Mouse (Mus musculus) inflammation-experienced regulatory T-cells, adult 6 months (primary cell): ENCODE measurements around the gene Fa2h. TPM values are rescaled to one million over a fixed set of nuclear protein-coding genes. Genes with fewer than 3 reads are reported as not detected.
"Not testable (repeated sequence)": the region's sequence is repeated elsewhere in the genome, so short reads cannot be mapped to it uniquely, and the experiment has no call there.

Experiments
- ATAC-seq: one replicate; pipeline ENCODE4 v1.8.0; 2017
- polyA plus RNA-seq, 3 experiments: library from polyadenylated mRNA; unstranded; fragments of 100-300 nt; shearing (Covaris generic); gene quantifications; one replicate each; pipeline ENCODE4 v1.2.1; 2017

Gene Fa2h
- polyA plus RNA-seq, 3 experiments from 2014 or later = 0.32 TPM; not detected in 2

DNA sequence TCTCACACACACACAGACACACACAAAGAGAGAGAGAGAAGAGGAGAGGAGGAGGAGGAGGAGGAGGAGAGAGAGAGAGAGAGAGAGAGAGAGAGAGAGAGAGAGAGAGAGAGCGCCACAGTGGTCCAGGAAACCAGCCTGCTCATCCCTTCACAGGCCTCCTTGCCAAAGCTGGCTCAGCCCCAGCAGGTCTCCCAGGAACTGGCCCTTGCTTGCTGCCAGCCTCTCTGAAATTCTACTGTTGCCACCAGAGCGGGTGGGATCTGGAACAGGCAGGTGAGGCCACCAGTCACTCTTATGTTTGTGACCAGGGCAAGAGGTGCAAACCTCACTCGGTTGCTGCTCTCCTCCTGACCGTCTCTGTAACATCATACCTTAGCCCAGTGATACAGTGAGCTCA lies 36.2 kb downstream of the Fa2h start:
- no peak for ATAC-seq

DNA sequence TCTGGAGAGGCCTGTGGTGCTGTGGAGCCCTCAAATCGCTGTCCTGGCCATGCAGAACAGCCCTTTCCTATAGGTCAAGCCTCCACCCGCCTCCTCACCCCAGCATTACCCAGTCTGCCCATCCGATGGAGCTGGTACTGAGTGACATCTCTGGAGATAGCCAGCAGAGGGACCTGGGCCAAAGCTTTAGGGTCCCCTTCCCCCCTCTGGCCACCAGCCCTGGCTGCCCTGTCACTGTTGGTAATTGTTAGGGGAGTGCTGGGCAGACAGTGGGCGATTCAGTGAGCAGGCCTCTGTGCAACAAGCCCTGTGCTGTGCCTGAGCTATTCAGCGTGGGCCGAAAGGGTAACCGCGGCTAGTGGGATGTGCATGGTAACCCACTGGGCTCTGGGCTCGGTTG lies 40.1 kb downstream of the Fa2h start:
- no peak for ATAC-seq

DNA sequence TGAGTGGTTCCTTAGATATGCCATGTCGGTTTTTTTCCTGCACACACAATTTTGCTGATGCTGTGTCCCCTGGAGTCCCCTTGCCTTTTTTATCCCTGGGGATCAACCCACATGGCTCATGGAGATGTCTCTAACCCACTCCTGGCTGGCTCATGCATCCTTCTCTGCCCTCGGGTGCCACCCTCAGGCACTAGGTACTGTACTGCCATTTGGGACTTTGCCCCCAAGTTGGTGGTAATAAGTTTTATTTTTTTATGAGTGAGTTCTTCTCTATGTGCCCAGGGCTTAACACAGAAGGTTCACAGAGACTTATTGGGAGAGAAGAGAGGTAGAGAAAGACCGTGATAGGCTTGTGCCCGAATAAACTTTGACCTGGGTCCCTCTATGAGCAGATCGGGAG lies 41.3 kb downstream of the Fa2h start:
- ATAC-seq = no peak

DNA sequence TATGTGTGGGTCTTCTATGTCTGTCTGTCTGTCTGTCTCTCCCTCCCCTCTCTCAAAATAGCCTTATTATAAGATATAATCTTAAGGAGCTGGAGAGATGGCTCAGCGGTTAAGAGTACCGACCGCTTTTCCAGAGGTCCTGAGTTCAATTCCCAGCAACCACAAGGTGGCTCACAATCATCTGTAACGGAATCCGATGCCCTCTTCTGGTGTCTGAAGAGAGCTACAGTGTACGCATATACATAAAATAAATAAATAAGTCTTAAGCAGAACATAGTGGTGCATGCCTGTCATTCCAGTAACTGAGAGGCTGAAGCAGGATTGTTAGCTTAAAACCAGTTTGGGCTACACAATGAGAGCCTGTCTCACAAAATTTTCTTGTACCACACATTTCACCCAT lies 43.0 kb downstream of the Fa2h start:
- no peak for ATAC-seq

DNA sequence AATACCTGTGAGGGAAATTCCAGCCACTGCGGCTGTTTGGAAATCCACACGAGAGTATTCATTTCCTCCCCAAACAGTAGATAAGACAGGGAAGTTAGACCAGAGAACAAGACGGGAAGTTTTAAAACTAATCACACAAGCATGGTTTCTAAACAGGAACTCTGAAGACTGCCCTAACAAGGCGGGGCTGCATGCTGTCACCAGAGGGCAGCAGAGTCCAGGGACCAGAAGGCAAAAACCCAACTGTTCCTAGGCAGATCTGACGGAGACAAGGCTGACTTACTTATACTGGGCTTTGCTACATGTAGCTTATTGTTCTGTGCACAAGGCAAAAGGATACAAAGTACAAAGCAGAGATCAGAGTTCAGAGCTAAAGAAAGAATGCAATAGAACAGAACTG lies 50.4 kb downstream of the Fa2h start:
- peak; percentile 82 for ATAC-seq

DNA sequence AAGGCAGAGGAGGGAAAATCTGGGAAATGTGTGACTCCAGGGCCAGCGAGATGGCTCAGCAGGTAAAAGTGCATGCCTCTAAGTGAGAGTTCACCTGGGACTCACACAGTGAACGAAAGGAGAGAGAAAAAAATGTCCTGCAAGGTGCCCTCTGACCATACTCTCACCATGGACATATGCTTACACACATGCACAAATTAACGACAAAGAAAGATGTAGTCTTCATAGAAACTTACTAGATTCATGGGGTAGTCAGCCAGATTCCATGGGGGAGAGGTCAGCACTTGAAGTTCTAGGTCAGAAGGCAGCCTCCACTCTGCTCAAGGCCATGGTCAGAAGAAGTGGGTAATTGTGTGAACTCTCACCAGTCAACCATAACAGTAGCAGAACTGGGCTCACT lies 53.4 kb downstream of the Fa2h start:
- no peak for ATAC-seq

DNA sequence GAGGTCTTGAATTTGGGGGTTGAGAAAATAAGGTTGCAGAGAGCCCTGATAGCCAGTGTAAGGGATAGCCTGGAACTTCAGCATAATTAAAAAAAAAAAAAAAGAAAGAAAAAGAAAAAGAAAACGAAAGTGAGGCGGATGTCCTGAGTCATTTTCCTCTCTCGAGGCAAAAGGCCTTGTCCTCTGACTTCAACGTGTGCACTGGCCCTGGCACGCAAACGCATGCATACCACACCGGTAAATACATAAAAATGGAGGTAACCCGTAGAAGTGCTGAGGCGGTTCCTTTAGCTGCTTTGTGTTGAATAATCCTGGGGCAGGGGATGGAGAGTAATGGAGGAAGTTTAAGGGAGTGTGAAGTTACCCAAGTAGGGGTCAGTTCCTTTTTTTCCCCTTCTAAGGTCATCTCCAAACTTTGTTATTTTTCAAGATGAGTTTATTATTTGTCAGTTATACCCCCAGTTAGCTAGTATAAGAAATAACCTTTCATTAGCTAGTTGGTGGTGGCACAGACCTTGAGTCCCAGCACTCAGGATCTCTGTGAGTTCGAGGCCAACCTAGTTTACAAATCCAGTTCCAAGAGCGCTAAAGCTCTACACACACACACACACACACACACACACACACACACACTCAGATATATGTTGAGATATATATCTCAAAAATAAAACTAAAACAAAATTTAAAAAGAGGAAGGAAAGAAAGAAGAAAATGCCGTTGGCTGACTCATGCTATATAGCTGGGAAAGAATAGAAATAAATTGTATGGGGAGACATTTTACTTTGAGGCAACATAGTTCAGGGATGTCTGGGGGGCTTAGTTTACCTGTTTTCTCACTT lies 55.0 kb downstream of the Fa2h start:
- peak; percentile 46 for ATAC-seq

DNA sequence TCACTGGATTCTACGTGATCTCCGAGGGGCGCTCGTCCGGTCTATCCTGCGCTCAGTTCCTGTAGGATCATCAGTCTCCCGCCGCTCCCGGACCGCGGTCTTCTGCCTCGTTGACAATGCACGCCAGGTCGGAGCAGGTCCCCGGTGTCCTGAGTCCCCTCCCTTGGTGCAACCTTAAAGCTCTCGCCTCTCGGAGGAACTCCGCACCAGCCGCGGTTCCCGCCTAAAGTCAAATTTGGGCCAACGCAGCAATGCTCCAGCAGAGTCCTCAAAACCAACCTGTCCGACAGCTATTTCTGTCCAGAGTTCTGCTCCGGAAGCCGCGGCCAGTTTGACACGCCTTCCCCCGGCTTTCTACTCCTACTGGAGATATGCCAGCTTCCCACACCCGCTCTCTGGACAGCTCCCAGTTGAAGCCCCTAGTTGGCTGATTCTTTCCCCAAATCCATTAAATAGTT lies 55.7 kb downstream of the Fa2h start, which contains the start of gene Mlkl:
Gene Mlkl (minus strand): TSS at position 288 of the 458 bp plus-strand sequence.
- ATAC-seq = peak; percentile 38

DNA sequence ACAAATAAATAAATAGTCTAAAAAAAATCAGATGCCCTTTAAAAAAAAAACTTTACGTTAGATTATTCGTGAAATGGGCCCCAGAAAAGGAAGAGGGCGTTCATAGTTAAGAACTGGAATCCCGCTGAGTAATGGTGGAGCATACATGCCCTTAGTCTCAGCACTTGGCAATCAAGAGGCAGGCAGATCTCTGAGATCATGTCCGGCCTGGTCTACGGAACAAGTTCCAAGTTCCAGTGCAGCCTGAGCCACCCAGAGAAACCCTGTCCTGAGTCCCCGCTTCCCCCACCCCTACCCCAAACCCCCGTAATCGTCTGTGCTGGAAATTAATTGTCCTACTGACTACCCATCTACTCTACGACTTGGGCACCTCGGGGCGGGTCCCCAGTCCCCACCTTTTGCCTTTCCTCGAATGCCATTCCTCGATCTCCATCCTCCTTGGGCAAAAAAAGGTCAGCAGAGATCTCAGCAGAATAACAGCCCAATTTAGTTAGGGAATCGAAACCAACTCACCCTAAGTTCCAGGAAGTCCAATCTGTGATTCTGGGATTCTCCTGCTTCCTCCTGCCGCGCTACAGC lies 56.2 kb downstream of the Fa2h start:
- ATAC-seq = peak; percentile 25

DNA sequence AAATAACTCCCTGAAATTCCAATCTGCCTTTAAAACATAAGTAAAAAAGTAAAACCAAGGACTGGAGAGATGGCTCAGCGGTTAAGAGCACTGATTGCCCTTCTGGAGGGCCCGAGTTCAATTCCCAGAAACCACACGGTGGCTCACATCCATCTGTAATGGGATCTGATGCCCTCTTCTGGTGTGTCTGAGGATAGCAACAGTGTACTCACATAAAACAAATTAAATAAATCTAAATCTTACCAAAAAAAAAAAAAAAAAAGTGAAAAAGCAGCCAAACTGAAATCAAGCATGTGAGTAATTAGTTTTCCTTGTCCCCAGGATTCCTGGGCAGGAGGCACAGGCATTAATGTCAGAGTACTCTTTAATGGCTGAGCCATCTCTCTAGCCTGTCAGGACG lies 56.9 kb downstream of the Fa2h start:
- ATAC-seq = no peak

DNA sequence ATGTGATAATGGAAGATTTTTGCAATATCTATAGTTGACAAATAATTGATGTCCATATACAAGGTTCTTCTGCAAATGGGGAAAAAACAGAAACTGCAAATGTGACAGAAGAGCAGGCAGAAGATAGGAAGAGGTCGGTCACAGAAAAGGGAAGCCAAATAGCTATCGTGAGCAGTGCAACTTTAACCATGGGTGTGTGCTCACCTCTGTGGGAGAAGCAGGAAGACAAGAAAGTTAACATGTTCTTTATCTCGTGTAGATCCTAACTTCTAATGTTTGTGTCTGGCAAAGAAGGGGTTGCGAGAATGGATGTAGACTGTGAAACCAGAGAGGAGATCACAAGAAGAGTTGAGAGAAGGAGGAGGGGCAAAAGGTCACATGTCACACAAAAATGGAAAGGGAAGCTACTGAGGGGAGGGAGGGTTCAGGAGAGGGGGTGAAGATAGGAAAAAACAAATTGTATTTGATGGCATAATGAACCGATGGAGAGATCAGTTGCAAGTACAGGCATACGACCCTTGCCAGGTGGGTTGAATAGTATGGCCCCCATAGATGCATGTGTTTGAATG lies 68.3 kb downstream of the Fa2h start:
- no peak for ATAC-seq

DNA sequence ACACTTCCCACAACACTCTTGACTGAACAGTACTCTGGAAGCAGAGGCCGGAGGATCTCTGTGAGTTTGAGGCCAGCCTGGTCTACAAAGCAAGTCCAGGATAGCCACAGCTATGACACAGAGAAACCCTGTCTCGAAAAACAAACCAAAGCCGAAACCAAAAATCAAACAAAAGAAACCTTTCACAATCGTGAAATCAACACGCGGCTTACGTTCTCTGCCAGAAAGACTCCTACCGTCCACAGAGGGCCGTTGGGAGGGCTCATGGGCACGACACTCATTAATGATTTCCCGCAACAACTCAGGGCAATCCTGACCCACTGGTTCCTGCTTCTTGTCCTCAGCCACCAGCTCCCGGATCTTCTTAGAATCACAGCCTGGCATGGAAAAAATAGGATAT lies 78.9 kb downstream of the Fa2h start:
- no peak for ATAC-seq

DNA sequence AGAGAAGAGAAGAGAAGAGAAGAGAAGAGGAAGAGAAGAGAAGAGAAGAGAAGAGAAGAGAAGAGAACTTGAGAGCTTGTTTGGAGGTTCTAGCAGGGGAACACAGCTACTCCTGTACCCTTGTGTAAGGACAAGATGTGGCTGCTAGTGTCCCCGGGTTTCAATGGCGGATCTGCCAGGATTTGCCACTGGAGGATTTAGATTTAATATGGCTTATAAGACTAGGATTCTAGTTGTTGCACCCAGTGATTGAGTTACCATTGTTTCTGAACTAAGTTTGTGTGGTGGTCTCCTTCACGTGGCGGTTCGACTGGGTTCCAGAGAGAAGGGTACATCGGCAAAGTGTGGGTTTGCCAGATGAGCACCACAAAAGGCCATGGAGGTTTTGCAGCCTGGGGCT lies 79.7 kb downstream of the Fa2h start:
- not testable (repeated sequence) for ATAC-seq

DNA sequence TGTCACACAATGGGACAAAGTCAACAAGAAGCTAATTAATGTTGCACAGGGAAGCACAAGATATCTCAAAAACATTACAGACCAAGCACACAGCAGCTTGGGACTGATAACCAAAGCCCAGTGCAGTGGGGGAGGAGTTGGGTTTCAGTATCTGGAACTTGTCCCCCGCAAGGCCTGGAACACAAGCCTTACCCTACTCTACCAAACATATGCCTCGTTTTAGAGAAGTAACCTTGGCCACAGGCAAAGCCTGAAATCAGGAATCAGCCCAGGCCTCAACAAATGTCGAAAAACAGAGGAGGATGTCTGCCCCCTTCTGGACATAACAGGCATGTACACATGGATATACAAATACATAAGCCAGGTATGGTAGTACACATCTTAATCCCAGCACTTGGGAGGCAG lies 80.9 kb downstream of the Fa2h start:
- no peak for ATAC-seq

DNA sequence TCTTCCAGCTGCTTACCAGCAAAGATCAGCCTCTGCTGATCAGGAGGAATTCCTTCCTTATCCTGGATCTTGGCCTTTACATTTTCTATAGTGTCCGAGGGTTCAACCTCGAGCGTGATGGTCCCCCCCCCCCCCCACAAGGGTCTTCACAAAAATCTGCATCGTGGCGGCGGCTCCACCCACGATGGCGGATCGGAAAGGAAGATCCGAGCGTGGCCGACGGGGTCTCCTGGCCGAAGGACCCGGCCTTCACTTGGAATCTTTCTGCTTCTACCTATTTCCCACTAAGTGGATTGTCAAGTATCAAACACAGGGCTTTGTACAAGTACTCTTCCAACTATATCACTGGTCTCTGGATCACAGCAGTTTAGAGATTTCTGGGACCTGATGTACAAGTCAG lies 83.6 kb downstream of the Fa2h start:
- ATAC-seq = not testable (repeated sequence)

DNA sequence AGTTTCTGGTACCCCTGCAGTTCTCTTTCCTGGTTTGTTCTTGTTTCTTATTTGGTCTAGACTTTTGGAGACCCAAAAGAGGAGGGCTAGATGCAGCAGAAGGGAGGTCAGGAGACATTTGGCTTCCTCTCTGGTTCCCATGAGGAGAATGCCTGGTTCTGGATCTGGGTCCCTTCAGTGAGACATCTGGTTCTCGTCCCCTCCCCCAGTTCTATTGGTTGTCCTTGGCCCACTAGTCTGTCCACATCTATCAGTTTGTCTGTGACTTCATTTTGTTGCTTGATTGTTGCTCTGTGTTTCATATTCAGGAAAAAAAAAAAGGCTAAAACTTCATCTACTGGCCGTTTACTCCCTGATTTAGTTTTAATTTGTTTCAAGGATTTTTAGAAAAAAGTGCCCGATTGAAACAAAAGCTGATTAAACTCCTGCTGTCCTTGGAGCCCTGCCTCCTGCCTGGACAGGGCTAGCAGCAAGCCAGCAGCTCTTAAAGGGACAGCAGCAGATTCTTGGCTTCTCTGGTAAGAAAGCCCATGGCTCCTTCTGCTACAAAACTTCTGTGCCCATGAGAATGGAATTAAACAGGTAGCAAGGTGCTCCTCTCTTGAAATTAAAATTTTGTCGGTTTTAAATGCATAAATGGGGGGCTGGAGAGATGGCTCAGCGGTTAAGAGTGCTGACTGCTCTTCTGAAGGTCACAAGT lies 88.4 kb downstream of the Fa2h start:
- no peak for ATAC-seq

DNA sequence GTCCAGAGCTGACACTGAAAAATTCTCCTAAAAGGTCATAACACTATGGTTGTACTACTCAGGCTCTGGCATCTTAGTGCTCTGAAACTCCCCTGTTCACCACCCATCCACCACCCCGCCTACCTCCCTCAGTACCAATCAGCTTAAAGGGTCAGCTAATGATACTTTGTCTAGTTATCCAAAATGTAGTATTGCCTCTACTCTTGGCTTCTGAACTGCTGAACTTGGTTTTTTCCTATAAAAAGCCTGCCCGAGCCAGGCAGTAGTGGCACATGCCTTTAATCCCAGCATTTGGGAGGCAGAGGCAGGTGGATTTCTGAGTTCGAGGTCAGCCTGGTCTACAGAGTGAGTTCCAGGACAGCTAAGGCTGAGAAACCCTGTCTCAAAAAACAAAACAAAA lies 89.3 kb downstream of the Fa2h start:
- no peak for ATAC-seq

DNA sequence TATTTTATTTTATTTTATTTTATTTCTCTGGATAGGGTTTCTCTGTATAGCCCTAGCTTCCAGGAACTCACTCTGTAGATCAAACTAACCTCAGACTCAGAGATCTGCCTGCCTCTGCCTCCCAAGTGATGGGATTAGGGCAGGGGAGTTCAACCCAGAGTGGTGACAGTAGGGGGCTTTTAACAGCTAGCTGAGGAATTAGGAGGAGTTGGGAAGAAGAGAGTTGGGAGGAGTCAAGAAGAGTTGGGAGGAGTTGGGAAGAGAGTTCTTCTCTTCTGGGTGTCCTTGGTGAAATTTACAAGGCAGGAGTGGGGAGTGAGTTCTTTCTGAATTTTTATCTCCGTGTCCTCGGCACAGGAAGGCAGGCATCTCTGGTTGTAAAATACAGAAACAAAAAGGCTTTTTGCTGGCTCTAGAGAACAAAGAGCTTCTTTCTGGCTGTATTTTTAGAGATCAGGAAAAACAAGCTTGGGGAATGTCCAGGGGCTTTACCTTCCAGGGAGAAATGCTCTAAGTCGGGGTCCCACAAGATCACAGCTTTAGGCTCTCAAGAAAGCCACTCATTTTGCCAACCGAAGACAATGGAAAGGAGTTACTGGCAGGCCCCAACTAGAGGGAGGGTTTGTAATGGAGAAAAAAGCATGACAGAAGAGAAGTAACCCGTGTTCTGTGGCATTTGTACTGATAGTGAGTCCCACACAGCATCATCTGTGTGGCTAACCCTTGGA lies 90.4 kb downstream of the Fa2h start:
- ATAC-seq = not testable (repeated sequence)

DNA sequence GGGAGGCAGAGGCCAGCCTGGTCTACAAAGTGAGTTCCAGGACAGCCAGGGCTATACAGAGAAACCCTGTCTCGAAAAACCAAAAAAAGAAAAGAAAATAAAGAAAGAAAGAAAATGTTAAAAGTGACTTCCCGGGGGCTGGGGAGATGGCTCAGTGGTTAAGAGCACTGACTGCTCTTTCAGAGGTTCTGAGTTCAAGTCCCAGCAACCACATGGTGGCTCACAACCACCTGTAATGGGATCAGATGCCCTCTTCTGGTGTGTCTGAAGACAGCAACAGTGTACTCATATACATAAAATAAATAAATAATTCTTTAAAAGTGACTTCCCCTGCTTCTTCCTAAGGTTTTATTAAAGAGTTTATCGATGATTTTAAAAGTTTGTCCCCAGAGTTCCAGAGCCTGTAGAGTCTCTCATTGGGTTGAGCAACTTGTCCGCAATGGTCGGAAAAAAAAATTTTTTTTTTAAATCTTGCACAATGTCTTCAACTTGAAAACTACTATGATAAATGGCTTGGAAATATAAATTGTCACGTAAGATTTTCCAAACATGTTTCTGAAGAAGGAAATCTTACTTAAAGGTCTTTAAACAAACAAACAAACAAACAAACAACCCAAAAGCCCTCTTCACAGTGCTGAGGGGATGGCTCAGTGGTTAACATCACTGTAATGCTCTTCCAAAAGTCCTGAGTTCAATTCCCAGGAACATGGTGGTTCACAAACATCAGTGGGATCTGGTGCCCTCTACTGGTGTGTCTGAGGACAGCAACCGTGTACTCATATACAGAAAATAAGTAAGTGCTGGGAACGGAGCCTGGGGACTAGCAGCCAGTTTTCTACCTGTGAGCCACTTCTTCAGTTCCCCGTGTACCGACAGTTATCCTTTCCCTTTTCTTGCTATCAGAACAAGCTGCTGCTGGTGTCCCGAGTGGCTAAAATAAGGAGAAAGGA lies 92.8 kb downstream of the Fa2h start:
- ATAC-seq = no peak

DNA sequence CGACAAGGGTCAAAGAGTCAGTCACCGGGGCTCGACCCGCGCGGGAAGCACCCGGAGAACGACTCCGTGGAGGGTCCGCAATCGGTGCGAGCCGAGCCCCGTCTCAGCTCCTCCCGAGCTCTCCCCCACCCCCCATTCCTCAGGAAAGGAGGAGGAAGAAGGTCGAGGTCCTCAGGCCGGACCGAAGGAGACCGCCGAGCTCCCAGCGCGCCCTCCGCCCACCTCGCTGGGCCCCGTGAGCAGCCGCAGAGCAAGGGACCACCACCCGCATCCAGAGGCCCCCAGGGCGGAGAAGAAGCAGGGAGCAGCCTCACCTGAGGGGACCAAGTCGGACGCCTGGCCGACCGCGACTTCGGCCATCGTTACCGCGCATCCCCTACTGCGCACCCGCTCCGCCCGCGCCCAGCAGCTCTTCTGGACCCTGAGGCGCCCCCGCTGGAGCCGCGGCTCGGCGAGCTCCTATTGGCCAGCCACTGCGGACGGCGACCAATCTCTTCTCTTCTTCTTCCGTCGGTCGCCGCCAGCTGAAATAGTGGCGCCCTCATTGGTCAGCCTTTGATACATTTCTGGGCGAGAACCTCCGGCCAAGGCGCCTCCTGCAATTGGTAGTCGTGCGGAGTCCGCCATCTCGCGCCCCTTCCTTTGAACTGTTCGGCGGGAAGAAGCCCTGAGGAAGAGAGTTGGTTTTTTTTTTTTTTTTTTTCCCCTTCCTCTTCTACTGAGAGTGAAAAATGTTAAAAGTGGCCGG lies 93.6 kb downstream of the Fa2h start, which contains the start of gene Rfwd3:
Gene Rfwd3 (minus strand): TSS at position 402 of the 748 bp plus-strand sequence.
- peak; percentile 98 for ATAC-seq
